Mouse (Mus musculus) limb, embryonic 11.5 days (tissue): Measurements from ENCODE around the gene Dact2. TPM values are rescaled to one million over a fixed set of nuclear protein-coding genes. Genes with fewer than 3 reads are reported as not detected.
A peak's percentile ranks its signal among the peaks of the same experiment; 100 is the strongest.

ENCODE experiments used
- ATAC-seq: fragments of 200-750 bp; cut with Nextera tagmentation; 2 replicates; pipeline ENCODE4 v1.8.0; 2017; ENCODE audit warnings: low read depth; ENCODE audit not compliant: insufficient number of reproducible peaks, low FRiP score, low TSS enrichment
- DNase-seq: peaks from one replicate; pipeline ENCODE4 v3.0.0-alpha.2; 2015; ENCODE audit warnings: low spot score
- H3K27ac ChIP-seq: fragments of 300-500 bp; sonication (generic); replicated peaks from 2 replicates; pipeline ENCODE4 v1.5.1; 2014; ENCODE audit warnings: low read depth, mild to moderate bottlenecking, low read length
- H3K27me3 ChIP-seq: fragments of 300-500 bp; sonication (generic); 2 replicates; pipeline ENCODE4 v1.6.1; 2014; ENCODE audit warnings: mild to moderate bottlenecking, low read length, mixed read lengths; ENCODE audit not compliant: control insufficient read depth, insufficient read depth
- H3K36me3 ChIP-seq: fragments of 300-500 bp; sonication (generic); 2 replicates; pipeline ENCODE4 v1.6.1; 2014; ENCODE audit warnings: mild to moderate bottlenecking, low read length, moderate library complexity, mixed read lengths; ENCODE audit not compliant: control insufficient read depth, insufficient read depth
- H3K4me1 ChIP-seq: fragments of 300-500 bp; sonication (generic); 2 replicates; pipeline ENCODE4 v1.6.1; 2014; ENCODE audit warnings: low read length, mixed read lengths; ENCODE audit not compliant: control insufficient read depth, insufficient read depth
- H3K4me2 ChIP-seq: fragments of 300-500 bp; sonication (generic); 2 replicates; pipeline ENCODE4 v1.6.1; 2014; ENCODE audit warnings: low read depth, mild to moderate bottlenecking, moderate library complexity; ENCODE audit not compliant: severe bottlenecking
- H3K4me3 ChIP-seq: fragments of 300-500 bp; sonication (generic); 2 replicates; pipeline ENCODE4 v1.5.1; 2014; ENCODE audit warnings: low read depth, low read length
- H3K9ac ChIP-seq: fragments of 300-500 bp; sonication (generic); 2 replicates; pipeline ENCODE4 v1.6.1; 2014; ENCODE audit warnings: mild to moderate bottlenecking, low read length
- H3K9me3 ChIP-seq: fragments of 300-500 bp; sonication (generic); 2 replicates; pipeline ENCODE4 v1.6.1; 2016; ENCODE audit warnings: low read length; ENCODE audit not compliant: control insufficient read depth
- WGBS: fragments of 180-500 bp; shearing (Covaris S2); extraction: QIAGEN DNeasy Blood & Tissue Kit; methylation state at CpG from one replicate; pipeline ENCODE4 v1.1.7; 2014; 5-methylcytosine and 5-hydroxymethylcytosine counted together
- polyA plus RNA-seq: library from polyadenylated mRNA; unstranded; fragments of >200 nt; fragmentation: Nextera tagmentation; extraction: Ambion mirVana; gene quantifications from 2 replicates; pipeline ENCODE4 v1.2.1, GENCODE M21; 2014

Gene Dact2
- polyA plus RNA-seq: 1.1 and 1.3 TPM in 2 replicates

DNA sequence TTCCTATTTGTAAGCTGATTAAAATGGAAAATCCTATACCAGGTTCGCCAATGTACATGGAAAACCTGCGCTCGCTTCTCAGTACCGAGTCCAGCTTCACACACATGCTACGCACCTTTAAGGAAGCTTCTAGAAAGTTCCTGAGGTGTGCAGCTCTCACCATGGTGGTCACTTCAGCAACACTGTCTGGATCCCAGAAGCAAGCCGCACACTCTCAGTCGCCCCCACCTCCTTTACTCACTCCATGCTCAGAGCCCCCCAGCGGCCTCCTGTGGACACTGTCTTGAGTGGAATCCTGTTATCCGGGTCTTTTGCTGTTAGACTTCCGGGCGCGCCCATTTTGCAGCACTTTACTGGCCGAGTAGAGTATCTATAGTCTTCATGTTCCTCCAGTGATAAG, at the start of gene Dact2:
TSS of gene Dact2 (minus strand) at position 244 of the 400 bp plus-strand sequence.
- Histone ChIP-seq H3K27me3 (peaks cover 34% of the 10 kb centered on the region), H3K9ac (peak within 1 kb of the TSS; percentile 75), H3K36me3 (no peaks in the 10 kb centered on the region), H3K27ac (no peak within 1 kb of the TSS), H3K4me2 (peak within 1 kb of the TSS; percentile 94), H3K4me1 (peaks cover 22% of the 10 kb centered on the region), H3K9me3 (no peaks in the 10 kb centered on the region), H3K4me3 (peak within 1 kb of the TSS; percentile 65)
- WGBS: 47% methylated on average over 13 of the region's 13 CpGs
- peak; percentile 39 for DNase-seq
- no peak for ATAC-seq

DNA sequence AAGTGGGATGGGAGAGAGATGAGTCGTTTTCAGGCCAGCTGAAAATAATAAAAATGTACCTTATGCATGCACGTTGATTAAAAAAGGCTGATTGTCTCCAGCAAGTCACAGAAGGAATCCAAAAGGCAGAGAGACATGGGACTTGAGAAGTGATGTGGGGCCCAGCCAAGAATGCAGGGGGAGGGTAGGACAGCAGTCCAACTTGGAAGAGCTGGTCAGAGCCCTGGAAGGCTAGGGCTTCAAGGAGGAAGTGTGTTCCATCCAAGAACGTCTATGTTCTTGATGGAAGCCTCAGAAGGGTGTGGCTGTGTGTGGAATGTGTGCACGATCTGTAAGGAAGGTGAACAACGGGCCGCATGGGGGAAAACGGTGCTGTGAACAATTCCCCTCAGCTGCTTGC, 48.4 kb upstream of the Dact2 start:
- no peaks in the 10 kb centered on the region for H3K27me3 ChIP-seq
- ATAC-seq (no peak), DNase-seq (no peak)
- no peak overlapping the region for H3K27ac ChIP-seq
- WGBS: 74% methylated on average over 7 of the region's 7 CpGs
- no peaks in the 10 kb centered on the region for H3K4me1 ChIP-seq
- H3K9ac ChIP-seq: no peak overlapping the region
- H3K9me3 ChIP-seq: no peaks in the 10 kb centered on the region
- H3K36me3 ChIP-seq: no peaks in the 10 kb centered on the region
- H3K4me3 ChIP-seq: no peak overlapping the region
- no peak overlapping the region for H3K4me2 ChIP-seq

DNA sequence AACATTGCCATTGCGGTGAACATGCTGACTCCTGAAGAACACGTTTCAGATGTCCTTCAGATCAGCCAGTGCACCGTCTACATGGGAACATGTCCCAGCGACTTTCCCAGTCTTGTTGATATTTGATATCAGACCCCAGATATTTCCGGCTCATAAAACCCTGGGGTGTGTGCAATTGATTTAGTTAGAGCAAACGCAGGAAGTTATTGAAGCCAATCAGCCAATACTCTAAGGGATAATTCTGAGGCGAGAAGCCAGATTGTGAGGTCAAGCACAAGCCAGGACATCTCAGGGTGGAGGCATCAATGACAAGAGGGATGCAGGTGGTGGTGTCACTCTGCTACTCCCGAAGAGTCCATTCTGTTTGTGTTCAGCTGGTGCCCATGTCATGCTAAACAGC, 46.3 kb upstream of the Dact2 start:
- no peaks in the 10 kb centered on the region for H3K4me1 ChIP-seq
- H3K4me3 ChIP-seq: no peak overlapping the region
- no peaks in the 10 kb centered on the region for H3K9me3 ChIP-seq
- H3K27ac ChIP-seq: no peak overlapping the region
- 82% methylated on average over 8 of the region's 8 CpGs for WGBS
- H3K36me3 ChIP-seq: no peaks in the 10 kb centered on the region
- DNase-seq: no peak
- no peak overlapping the region for H3K4me2 ChIP-seq
- ATAC-seq: no peak
- H3K9ac ChIP-seq: no peak overlapping the region
- no peaks in the 10 kb centered on the region for H3K27me3 ChIP-seq

DNA sequence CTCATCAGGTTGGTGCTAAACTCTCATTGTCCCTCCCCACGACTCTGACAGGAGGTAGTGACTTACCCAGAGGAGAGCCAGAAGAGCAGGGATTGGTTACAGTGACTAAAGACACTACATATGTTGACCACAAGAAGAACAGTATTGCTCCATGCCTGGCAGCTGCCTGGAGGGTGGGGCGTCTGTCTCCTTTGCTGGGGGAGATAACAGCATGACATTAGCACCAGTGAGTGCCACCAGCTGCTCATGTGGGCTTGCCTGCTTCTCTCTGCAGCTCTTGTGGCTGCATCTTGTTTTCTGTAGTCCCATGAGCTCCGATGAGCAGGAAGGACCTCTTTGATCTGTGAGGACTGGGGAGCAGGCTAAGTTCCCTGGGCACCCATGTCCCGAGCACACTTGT, 45.5 kb upstream of the Dact2 start:
- Histone ChIP-seq H3K4me2 (no peak overlapping the region), H3K27ac (no peak overlapping the region), H3K4me1 (no peaks in the 10 kb centered on the region), H3K9ac (no peak overlapping the region), H3K4me3 (no peak overlapping the region), H3K9me3 (no peaks in the 10 kb centered on the region), H3K36me3 (no peaks in the 10 kb centered on the region), H3K27me3 (no peaks in the 10 kb centered on the region)
- DNase-seq (no peak), ATAC-seq (no peak)
- WGBS: 48% methylated on average over 4 of the region's 4 CpGs

DNA sequence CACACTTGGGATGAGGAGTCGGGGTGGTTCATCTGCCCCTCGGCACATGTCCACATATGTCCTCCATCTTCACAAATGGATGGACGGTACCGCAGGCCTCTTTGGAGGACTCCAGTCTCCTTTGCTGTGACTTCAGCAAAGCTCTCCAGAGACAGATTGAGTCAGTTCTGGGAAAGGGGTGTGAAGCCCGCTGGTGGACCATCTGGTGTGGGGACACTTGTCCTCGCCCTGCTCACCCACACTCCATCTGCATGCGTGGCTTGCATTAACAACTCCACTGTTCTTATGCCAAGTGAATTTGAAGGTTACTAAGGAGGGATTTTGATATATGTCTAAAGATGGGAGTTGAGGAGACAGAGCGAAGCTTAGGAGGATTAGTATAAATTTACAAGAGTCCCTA, 43.8 kb upstream of the Dact2 start:
- no peak for ATAC-seq
- H3K9ac ChIP-seq: no peak overlapping the region
- no peak for DNase-seq
- no peaks in the 10 kb centered on the region for H3K36me3 ChIP-seq
- no peaks in the 10 kb centered on the region for H3K4me1 ChIP-seq
- no peaks in the 10 kb centered on the region for H3K27me3 ChIP-seq
- H3K4me2 ChIP-seq: no peak overlapping the region
- 89% methylated on average over 8 of the region's 8 CpGs for WGBS
- no peaks in the 10 kb centered on the region for H3K9me3 ChIP-seq
- no peak overlapping the region for H3K27ac ChIP-seq
- H3K4me3 ChIP-seq: no peak overlapping the region

DNA sequence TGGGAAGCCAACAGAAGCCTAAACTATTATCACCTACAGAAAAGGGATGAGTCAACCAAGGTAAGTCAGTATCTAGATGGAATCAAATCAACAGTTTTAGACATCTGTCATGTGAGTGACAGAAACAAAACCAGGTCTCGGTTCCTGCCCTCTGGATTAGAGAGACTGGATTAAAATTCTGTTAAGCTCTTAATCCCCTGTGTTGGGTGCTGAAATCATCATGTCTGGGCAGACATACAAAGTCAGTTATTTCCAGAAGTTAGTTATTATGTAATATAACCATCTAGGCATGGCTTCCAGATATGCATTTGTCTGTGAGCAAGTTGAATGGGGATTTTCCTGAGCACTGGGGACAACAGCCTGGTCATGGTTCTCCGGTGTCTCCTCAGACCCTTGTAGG, 42.2 kb upstream of the Dact2 start:
- DNase-seq (no peak), ATAC-seq (no peak)
- H3K4me3 ChIP-seq: no peak overlapping the region
- H3K4me2 ChIP-seq: no peak overlapping the region
- WGBS: 90% methylated on average over 2 of the region's 2 CpGs
- H3K27me3 ChIP-seq: no peaks in the 10 kb centered on the region
- no peaks in the 10 kb centered on the region for H3K9me3 ChIP-seq
- no peaks in the 10 kb centered on the region for H3K36me3 ChIP-seq
- no peaks in the 10 kb centered on the region for H3K4me1 ChIP-seq
- no peak overlapping the region for H3K27ac ChIP-seq
- H3K9ac ChIP-seq: no peak overlapping the region

DNA sequence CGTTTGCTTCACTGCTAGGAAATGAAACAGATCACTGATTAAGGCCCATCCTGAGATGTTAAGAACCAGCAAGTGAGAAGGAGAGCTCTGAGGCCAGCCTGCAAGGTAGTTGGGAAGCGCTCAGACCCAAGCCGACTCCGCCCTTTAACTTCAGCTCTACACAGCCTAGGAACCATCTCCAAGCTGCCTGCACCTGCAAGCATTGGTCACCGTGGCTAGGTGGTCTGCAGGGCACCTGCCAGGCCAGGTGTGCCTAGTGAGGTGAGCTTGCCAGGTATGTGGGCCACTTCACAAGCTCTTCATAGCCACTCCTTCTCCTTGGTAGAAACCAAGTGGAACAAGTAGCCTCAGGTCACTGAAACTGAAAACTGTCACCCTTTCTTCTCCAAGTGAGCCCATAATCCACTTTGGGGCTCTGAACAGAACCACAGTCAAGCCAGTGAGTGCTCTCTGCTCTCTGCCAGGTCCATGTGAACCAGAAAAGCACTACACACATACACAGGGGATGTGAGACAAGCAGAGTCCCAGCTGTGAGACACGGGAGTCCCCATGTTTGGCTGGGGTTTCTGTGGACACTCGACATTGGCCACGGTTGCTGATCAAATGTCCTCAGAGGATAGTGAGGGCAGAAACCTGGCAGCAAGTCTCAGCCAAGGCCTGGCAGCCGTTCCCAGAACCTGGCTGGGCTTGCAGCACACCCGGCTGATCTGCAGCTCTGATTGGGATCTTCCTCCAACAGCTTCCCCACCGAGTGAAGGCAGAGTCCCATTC, 40.3 kb upstream of the Dact2 start:
- Histone ChIP-seq H3K4me1 (no peaks in the 10 kb centered on the region), H3K9ac (no peak overlapping the region), H3K36me3 (no peaks in the 10 kb centered on the region), H3K4me2 (no peak overlapping the region), H3K27me3 (no peaks in the 10 kb centered on the region), H3K27ac (no peak overlapping the region), H3K4me3 (no peak overlapping the region), H3K9me3 (no peaks in the 10 kb centered on the region)
- ATAC-seq: no peak
- DNase-seq: no peak
- WGBS: 74% methylated on average over 11 of the region's 11 CpGs

DNA sequence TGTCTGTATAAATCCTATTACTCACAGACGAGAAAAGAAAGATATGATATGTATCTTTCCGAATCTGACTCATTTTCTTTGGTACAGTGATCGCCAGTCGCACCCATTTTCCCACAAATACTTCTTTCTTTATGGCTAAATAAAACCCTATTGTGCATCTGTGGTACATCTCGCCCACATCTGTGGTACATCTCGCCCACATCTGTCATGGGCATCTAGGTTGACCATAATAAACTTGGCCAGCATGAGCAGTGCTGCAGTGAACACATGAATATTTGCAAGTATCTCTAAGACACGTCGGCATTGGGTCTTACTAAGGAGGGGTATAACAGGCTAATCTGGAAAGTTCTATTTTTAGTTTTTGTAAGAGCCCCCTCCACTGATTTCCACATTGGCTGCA, 38.5 kb upstream of the Dact2 start:
- Histone ChIP-seq H3K27me3 (no peaks in the 10 kb centered on the region), H3K9ac (no peak overlapping the region)
- 92% methylated on average over 8 of the region's 8 CpGs for WGBS

DNA sequence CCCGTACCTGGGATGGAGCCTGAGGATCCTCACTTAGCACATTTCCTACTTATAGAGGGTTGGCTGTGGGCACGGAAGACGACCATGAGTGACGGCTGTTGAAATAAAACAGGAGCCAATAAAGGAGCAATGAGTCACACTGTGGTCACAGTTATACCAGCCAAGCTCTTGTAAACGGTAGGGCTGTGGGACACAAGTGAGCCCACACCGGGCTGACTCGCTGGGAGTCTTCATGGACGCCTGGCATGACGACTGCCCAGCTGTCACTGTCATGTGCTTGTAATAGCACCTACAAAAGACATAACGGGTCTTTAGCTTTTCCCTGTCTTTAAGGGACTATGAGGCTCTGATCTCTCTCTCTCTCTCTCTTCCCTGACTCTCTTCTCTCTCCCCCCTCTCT, 35.9 kb upstream of the Dact2 start:
- Histone ChIP-seq H3K9me3 (no peaks in the 10 kb centered on the region), H3K36me3 (no peaks in the 10 kb centered on the region; the same call in 1 of the 2 replicates), H3K27ac (no peak overlapping the region), H3K4me1 (no peaks in the 10 kb centered on the region), H3K4me3 (no peak overlapping the region), H3K27me3 (no peaks in the 10 kb centered on the region), H3K4me2 (no peak overlapping the region), H3K9ac (no peak overlapping the region)
- ATAC-seq (no peak), DNase-seq (no peak)
- 67% methylated on average over 10 of the region's 10 CpGs for WGBS

More for the DNA sequence above, 38.5 kb upstream of the Dact2 start:
- H3K27ac ChIP-seq: no peak overlapping the region
- no peak for DNase-seq
- no peak overlapping the region for H3K4me2 ChIP-seq
- H3K4me3 ChIP-seq: no peak overlapping the region
- no peak for ATAC-seq
- H3K36me3 ChIP-seq: no peaks in the 10 kb centered on the region; the same call in 1 of the 2 replicates
- no peaks in the 10 kb centered on the region for H3K4me1 ChIP-seq
- H3K9me3 ChIP-seq: no peaks in the 10 kb centered on the region
